Mouse (Mus musculus) testis, adult 2 months (tissue): Measurements from ENCODE around the gene Gstp2. TPM values are rescaled to one million over a fixed set of nuclear protein-coding genes. Genes with fewer than 3 reads are reported as not detected.
A peak's percentile ranks its signal among the peaks of the same experiment; 100 is the strongest.

Source experiments
- H3K27ac ChIP-seq: fragments of 200-500 bp; 2 replicates; pipeline ENCODE4 v1.5.1; 2012; ENCODE audit warnings: low read depth, low read length; ENCODE audit not compliant: control insufficient read depth, insufficient read depth
- H3K27me3 ChIP-seq: fragments of 200-500 bp; 2 replicates; pipeline ENCODE4 v1.6.1; 2012; ENCODE audit warnings: mild to moderate bottlenecking, low read length, moderate library complexity; ENCODE audit not compliant: control insufficient read depth, insufficient read depth
- H3K36me3 ChIP-seq: fragments of 200-500 bp; 2 replicates; pipeline ENCODE4 v1.6.1; 2012; ENCODE audit warnings: mild to moderate bottlenecking, low read length; ENCODE audit not compliant: control insufficient read depth, insufficient read depth
- H3K4me1 ChIP-seq: fragments of 200-500 bp; 2 replicates; pipeline ENCODE4 v1.6.1; 2012; ENCODE audit warnings: low read length; ENCODE audit not compliant: control insufficient read depth, insufficient read depth
- H3K4me3 ChIP-seq: fragments of 200-500 bp; 2 replicates; pipeline ENCODE4 v1.5.1; 2012; ENCODE audit warnings: low read depth, mild to moderate bottlenecking, low read length, moderate library complexity, mixed read lengths; ENCODE audit not compliant: control insufficient read depth
- CTCF ChIP-seq: fragments of 200-500 bp; IDR thresholded peaks from 2 replicates; pipeline ENCODE4 v1.5.1; 2012; ENCODE audit warnings: low read depth, mild to moderate bottlenecking, inconsistent platforms, low read length, moderate library complexity; ENCODE audit not compliant: control insufficient read depth, insufficient read depth, insufficient replicate concordance
- POLR2A ChIP-seq: fragments of 200-500 bp; IDR thresholded peaks from 2 replicates; pipeline ENCODE4 v1.6.1; 2012; ENCODE audit warnings: low read depth, mild to moderate bottlenecking, inconsistent platforms, low read length, moderate library complexity; ENCODE audit not compliant: control insufficient read depth
- polyA plus RNA-seq: library from polyadenylated mRNA; depleted of rRNA; stranded (reverse); fragments of >200 nt; gene quantifications from 2 replicates; pipeline ENCODE4 v1.2.3, GENCODE M21; 2012

Gstp2 gene
- polyA plus RNA-seq, 1 experiment, result 1.5 TPM

DNA sequence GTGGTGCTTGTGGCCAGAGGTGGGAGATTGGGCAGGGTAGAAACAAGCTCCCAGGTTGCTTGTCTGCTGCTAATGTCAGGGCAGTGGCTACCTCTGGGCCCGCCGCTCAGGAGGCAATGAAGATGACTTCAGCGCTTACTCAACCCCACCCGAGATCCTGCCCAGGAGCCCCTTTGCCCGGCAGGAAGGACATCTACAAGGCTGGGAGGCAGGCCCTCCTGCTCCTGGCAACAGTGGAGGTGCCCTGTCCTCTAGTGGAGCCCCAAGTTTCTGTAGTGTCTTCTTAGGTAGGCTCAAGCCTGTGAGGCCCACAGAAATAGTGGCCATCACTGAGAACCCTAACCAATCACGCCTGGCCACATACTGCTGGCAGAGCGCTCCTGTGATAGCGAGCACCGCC lies 40.7 kb downstream of the Gstp2 start:
- H3K36me3 ChIP-seq, result no peaks in the 10 kb centered on the region; the same call in none of the 2 replicates
- H3K4me1 ChIP-seq, result peaks cover 8% of the 10 kb centered on the region
- H3K27me3 ChIP-seq, result no peaks in the 10 kb centered on the region
- no peak overlapping the region for H3K27ac ChIP-seq
- TF ChIP-seq CTCF (no peak), POLR2A (no peak)
- H3K4me3 ChIP-seq, result no peak overlapping the region

DNA sequence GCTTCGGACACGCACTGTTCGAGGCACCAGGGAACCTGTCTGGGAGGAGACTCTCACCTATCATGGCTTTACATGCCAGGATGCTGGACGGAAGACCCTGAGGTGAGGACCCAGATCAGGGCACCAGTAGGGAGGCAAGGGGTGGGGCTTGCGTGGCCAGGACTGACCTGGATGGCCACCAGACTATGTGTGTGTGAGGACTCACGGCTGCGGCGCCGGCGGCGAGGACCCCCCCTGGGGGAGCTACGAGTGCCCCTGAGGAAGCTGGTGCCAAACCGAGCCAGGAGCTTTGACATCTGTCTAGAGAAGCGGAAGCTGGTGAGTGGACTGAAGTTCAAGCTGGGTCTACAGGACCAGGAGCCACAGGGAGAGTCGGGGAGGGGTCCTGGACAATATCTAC lies 41.5 kb downstream of the Gstp2 start:
- no peaks in the 10 kb centered on the region for H3K27me3 ChIP-seq
- H3K27ac ChIP-seq, result no peak overlapping the region
- H3K36me3 ChIP-seq, result no peaks in the 10 kb centered on the region; the same call in none of the 2 replicates
- TF ChIP-seq POLR2A (no peak), CTCF (no peak)
- H3K4me1 ChIP-seq, result peaks cover 15% of the 10 kb centered on the region
- no peak overlapping the region for H3K4me3 ChIP-seq

DNA sequence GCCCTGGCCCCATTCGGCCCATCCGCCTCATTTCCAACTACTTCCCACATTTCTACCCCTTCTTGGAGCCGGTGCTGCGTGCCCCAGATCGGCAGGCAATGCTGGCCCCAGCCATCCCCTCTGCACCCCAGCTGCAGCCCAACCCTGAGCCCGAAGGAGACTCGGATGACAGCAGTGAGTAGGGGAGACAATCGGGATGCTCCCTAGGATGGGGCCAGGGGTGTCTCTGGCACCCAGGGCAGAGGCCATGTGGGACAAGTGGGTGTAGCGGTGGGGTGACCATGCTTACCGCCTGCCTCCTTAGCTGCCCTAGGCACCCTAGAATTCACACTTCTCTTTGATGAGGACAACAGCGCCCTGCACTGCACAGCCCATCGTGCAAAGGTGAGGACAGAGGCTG lies 42.2 kb downstream of the Gstp2 start:
- TF ChIP-seq CTCF, result no peak
- no peak for TF ChIP-seq POLR2A
- Histone ChIP-seq H3K27ac (no peak overlapping the region), H3K4me1 (peaks cover 19% of the 10 kb centered on the region), H3K36me3 (no peaks in the 10 kb centered on the region; the same call in none of the 2 replicates), H3K4me3 (no peak overlapping the region), H3K27me3 (no peaks in the 10 kb centered on the region)

DNA sequence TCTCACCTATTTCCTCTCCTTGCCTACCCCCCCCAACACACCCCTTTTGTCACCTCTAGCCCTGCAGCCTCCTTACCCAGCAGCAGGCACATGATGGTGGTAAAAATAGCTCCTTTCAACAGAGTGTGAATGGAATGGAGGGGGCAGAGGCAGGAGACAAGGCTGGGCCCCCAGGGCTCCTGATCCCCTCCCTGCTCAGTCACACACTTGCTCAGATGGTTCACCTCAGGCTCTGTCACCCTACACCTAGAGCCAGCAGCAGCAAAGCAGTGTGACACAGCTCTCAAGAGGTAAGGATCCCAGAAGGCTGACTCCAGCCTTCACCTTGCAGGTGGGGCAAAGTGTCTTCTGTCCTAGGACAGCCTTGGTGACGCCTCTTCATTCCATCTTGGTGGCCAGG lies 42.7 kb downstream of the Gstp2 start, which contains the start of gene Doc2g:
Doc2g (plus strand) TSS at position 202 of the 400 bp plus-strand sequence.
- Histone ChIP-seq H3K27ac (no peak within 1 kb of the TSS), H3K4me1 (peaks cover 19% of the 10 kb centered on the region), H3K27me3 (no peaks in the 10 kb centered on the region), H3K4me3 (no peak within 1 kb of the TSS), H3K36me3 (no peaks in the 10 kb centered on the region; the same call in 1 of the 2 replicates)
- TF ChIP-seq CTCF (no peak), POLR2A (no peak)

DNA sequence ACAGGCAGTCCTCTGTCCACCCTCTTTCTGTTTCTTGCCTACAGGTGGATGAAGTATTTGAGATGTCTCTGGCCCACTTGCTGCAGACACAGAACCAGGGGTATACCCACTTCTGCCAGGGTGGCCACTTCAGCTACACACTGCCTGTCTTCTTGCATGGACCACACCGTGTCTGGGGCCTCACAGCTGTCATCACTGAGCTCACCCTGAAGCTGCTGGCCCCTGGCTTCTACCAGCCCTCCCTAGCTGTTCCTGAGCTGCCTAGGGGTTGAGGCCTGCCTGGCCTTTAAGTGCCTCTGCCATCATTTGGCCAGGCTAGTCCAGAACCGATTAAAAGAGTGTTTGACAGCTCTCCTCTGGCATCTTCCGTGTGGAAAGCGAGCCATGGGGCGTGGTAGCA lies 44.1 kb downstream of the Gstp2 start:
- TF ChIP-seq POLR2A (no peak), CTCF (no peak)
- Histone ChIP-seq H3K27me3 (no peaks in the 10 kb centered on the region), H3K27ac (no peak overlapping the region), H3K36me3 (no peaks in the 10 kb centered on the region; the same call in 1 of the 2 replicates), H3K4me1 (peaks cover 19% of the 10 kb centered on the region), H3K4me3 (no peak overlapping the region)

DNA sequence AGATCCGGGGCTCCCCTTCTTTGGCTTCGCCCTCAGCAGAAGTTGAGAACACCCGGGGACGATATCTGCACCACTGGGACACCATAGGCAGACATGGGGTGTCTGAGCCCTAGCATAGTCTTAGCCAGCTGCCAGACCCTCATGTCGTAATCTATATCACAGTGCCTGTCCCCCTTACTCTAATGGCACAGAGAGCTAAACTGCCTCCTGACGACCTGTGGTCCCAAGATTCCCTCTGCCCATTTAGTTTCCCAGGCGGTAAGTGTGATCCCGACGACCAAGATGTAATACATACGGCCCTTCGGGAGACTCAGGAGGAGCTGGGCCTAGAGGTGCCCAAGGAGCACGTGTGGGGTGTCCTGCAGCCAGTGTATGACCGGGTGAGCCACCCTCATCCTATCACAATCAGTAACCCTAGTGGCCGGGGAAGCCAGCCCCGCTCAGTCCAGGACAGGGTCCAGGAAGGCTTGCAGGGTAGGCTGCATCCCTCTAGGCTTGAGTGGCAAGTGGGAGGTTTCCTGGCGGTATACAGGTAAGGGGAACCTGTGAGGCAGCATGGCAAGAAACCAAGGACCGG lies 44.8 kb downstream of the Gstp2 start:
- TF ChIP-seq CTCF, result no peak
- no peak for TF ChIP-seq POLR2A
- H3K27me3 ChIP-seq, result no peaks in the 10 kb centered on the region
- H3K4me3 ChIP-seq, result peak overlapping the region; percentile 94
- H3K27ac ChIP-seq, result no peak overlapping the region
- no peaks in the 10 kb centered on the region; the same call in 1 of the 2 replicates for H3K36me3 ChIP-seq
- peaks cover 19% of the 10 kb centered on the region for H3K4me1 ChIP-seq

DNA sequence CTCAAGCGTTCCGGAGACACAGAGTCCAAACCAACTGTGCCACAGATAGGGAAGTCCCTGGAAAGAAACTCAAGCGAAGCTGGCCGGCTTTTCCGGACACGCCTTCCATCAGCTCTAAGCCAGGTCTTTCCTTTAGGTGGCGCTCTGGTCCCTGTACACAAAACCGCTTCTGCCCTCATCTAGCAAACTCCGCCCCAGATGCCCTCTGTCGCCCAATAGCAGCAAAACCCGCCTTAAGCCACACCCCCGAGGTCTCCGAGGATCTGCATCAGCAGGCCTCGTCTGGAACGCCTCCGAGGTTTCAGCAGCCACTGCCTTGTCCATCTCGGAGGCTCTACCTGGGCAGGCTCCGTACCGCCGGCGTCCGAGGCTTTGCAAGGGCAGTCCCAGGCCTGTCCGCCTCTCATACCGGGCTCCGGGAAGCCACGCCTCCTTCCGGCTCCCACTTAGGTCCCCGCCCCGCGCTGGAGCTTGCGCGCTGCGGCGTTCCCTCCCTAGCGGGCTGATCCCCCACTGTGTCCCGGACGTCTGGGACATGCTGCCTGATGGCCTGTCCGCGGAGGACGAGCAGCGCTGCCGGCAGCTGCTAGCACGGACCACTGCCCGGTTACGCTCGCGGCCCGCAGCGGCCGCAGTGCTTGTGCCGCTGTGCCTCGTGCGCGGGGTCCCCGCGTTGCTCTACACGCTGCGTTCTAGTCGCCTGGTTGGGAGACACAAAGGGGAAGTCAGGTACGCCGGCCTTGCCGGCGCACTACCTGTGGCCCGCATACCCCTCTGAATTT lies 45.5 kb downstream of the Gstp2 start, which contains the start of the genes Nudt8 and Gm49405:
Nudt8 (plus strand) TSS at position 462 of the 782 bp plus-strand sequence.
Gm49405 (plus strand) TSS at position 508 of the 782 bp plus-strand sequence.
- Histone ChIP-seq H3K27ac (peak within 1 kb of the TSS; percentile 91), H3K36me3 (no peaks in the 10 kb centered on the region), H3K4me3 (peak within 1 kb of the TSS; percentile 94), H3K27me3 (no peaks in the 10 kb centered on the region), H3K4me1 (peaks cover 19% of the 10 kb centered on the region)
- TF ChIP-seq CTCF (peak; percentile 64; the same call in 1 of the 2 replicates), POLR2A (peak; percentile 48; the same call in 1 of the 2 replicates)
